Comparison of ENCODE assay signal across 21 mouse cellular contexts in genomic region chr4:82289596-82289995, GRCm38 (mm10).
DNase-seq lines count a peak whose midpoint lies in the region; ATAC-seq lines count a peak whose summit lies in the region.
"Had no signal": no experiment of that assay in that cellular context is flagged by ENCODE, and none has a peak within 500 bp of the region (broad histone marks: within the 10 kb centered on the region; RNA-seq: fewer than 3 reads in every experiment).

No protein-coding gene starts in this region.

- peak overlapping the region; percentile 0; the same call in 1 of the 2 replicates for H3K27ac ChIP-seq in heart, embryonic 12.5 days (ENCODE audit: poor library complexity, severe bottlenecking)
- H3K27ac ChIP-seq in heart, embryonic 10.5 days = no peak overlapping the region
- H3K27ac ChIP-seq in lung, embryonic 15.5 days = 0 out of 2 replicates have a peak overlapping the region, but pooled peaks have one; percentile 41
- H3K27ac ChIP-seq: forebrain, embryonic 13.5 days; hindbrain, embryonic 10.5 days; liver, embryonic 12.5 days had no signal

- H3K9ac ChIP-seq in heart, embryonic 12.5 days = no peak overlapping the region
- H3K9ac ChIP-seq in lung, embryonic 15.5 days = no peak overlapping the region
- H3K9ac ChIP-seq: forebrain, embryonic 13.5 days; liver, embryonic 12.5 days; neural tube, embryonic 13.5 days had no signal

- H3K27me3 ChIP-seq in heart, embryonic 12.5 days (replicated peaks) = no peaks in the 10 kb centered on the region
- no peaks in the 10 kb centered on the region for H3K27me3 ChIP-seq in heart, embryonic 10.5 days (ENCODE audit: insufficient read depth, poor library complexity, severe bottlenecking)
- no peaks in the 10 kb centered on the region for H3K27me3 ChIP-seq in lung, embryonic 15.5 days
- H3K27me3 ChIP-seq: forebrain, embryonic 13.5 days; liver, embryonic 12.5 days; neural tube, embryonic 13.5 days; Patski had no signal

- H3K4me2 ChIP-seq in heart, embryonic 12.5 days = no peak overlapping the region
- H3K4me2 ChIP-seq in lung, embryonic 15.5 days = no peak overlapping the region
- H3K4me2 ChIP-seq: forebrain, embryonic 13.5 days; liver, embryonic 12.5 days; neural tube, embryonic 13.5 days had no signal

- no peaks in the 10 kb centered on the region for H3K9me3 ChIP-seq in heart, embryonic 12.5 days (replicated peaks)
- no peaks in the 10 kb centered on the region for H3K9me3 ChIP-seq in heart, embryonic 10.5 days
- H3K9me3 ChIP-seq in lung, embryonic 15.5 days = no peaks in the 10 kb centered on the region
- H3K9me3 ChIP-seq: forebrain, embryonic 13.5 days; hindbrain, embryonic 10.5 days; liver, embryonic 12.5 days; neural tube, embryonic 13.5 days had no signal

- DNase-seq in heart, embryonic 10.5 days (ENCODE audit: low spot score) = no peak
- DNase-seq in lung, adult 18-20 months = no peak
- DNase-seq in gastrocnemius, adult 18-20 months (ENCODE audit: low spot score) = no peak
- no peak for DNase-seq in right cerebral cortex, postnatal 36 days (ENCODE audit: low spot score in 2 of 2)
- DNase-seq: adrenal gland, postnatal 25 days; cerebellum, adult 18-20 months; cerebellum, postnatal 36 days; right cerebral cortex, postnatal 14 days; thymus, postnatal 14 days had no signal

- peaks cover 7% of the 10 kb centered on the region for H3K4me1 ChIP-seq in heart, embryonic 12.5 days (replicated peaks)
- H3K4me1 ChIP-seq in heart, embryonic 10.5 days = peaks cover 12% of the 10 kb centered on the region; the same call in 1 of the 2 replicates
- peaks cover 12% of the 10 kb centered on the region for H3K4me1 ChIP-seq in lung, embryonic 15.5 days
- H3K4me1 ChIP-seq: liver, embryonic 12.5 days had no signal

- WGBS in heart, embryonic 12.5 days = 68% methylated on average over 7 of the region's 7 CpGs
- 71% methylated on average over 7 of the region's 7 CpGs for WGBS in heart, embryonic 10.5 days
- WGBS in lung, embryonic 15.5 days = 65% methylated on average over 7 of the region's 7 CpGs

- peaks cover 38% of the 10 kb centered on the region for H3K36me3 ChIP-seq in heart, embryonic 12.5 days
- H3K36me3 ChIP-seq in heart, embryonic 10.5 days = peaks cover 7% of the 10 kb centered on the region; the same call in 1 of the 2 replicates
- H3K36me3 ChIP-seq in lung, embryonic 15.5 days = peaks cover 18% of the 10 kb centered on the region
- H3K36me3 ChIP-seq: hindbrain, embryonic 10.5 days; liver, embryonic 12.5 days; neural tube, embryonic 13.5 days had no signal

- ATAC-seq in heart, embryonic 12.5 days (ENCODE audit: insufficient number of reproducible peaks, low FRiP score) = no peak
- no peak for ATAC-seq in lung, embryonic 15.5 days (ENCODE audit: borderline replicate concordance, extremely low read depth, low FRiP score, low TSS enrichment)
- peak; percentile 82 for ATAC-seq in granulocyte monocyte progenitor cell, adult 5-6 weeks (replicated peaks; ENCODE audit: poor library complexity, severe bottlenecking)
- 0 out of 2 replicates have a peak, but pooled peaks have one; percentile 41 for ATAC-seq in megakaryocyte-erythroid progenitor cell, adult 5-6 weeks (replicated peaks; ENCODE audit: low FRiP score, low TSS enrichment, poor library complexity, severe bottlenecking)
- ATAC-seq: activated CD4-positive, CD25-positive, alpha-beta regulatory T cell, adult 4 months; forebrain, embryonic 13.5 days; inflammation-experienced regulatory T-cells, adult 6 months; liver, embryonic 12.5 days; lung, postnatal 0 days; Patski had no signal

- no peak overlapping the region for H3K4me3 ChIP-seq in heart, embryonic 12.5 days
- no peak overlapping the region for H3K4me3 ChIP-seq in heart, embryonic 10.5 days
- H3K4me3 ChIP-seq in lung, embryonic 15.5 days = no peak overlapping the region
- H3K4me3 ChIP-seq: forebrain, embryonic 13.5 days; hindbrain, embryonic 10.5 days; liver, embryonic 12.5 days; neural tube, embryonic 13.5 days had no signal

Comparison
In these comparisons a context has a peak if more than half of its experiments do, and no peak if none do; other contexts are left out.
1. ATAC-seq: peak in granulocyte monocyte progenitor cell, adult 5-6 weeks (single experiment) and megakaryocyte-erythroid progenitor cell, adult 5-6 weeks (single experiment); none in heart, embryonic 12.5 days (single experiment) and lung, embryonic 15.5 days (single experiment).